Mouse (Mus musculus) frontal cortex, postnatal 10 days (tissue): Measurements from ENCODE around the gene Gm614.
A peak's percentile ranks its signal among the peaks of the same experiment; 100 is the strongest.

Experiments used
- DNase-seq, 2 experiments: peaks; one replicate each; pipeline ENCODE4 v3.0.0; 2022; ENCODE audit warnings: low spot score in 2 of 2, mixed read lengths in 1 of 2

Gm614 gene

GRCm38 (mm10) chrX:101260441-101261325, 3.1 kb downstream of the Gm614 start:
- no peak for DNase-seq

- DNase-seq, result no peak
Measured at GRCm38 (mm10) chrX:101256603-101257002, 7.2 kb downstream of the Gm614 start.

GRCm38 (mm10) chrX:101254740-101255139, 9.1 kb downstream of the Gm614 start:
- no peak for DNase-seq

GRCm38 (mm10) chrX:101253952-101254729, 9.7 kb downstream of the Gm614 start, which contains the start of gene Foxo4:
Gene Foxo4, plus strand, starts transcription at chrX:101254528.
- peak; percentile 77 to 79 for DNase-seq

GRCm38 (mm10) chrX:101245011-101245410, 18.8 kb downstream of the Gm614 start:
- DNase-seq, result no peak

- no peak for DNase-seq
Measured at GRCm38 (mm10) chrX:101222796-101223162, 41.0 kb downstream of the Gm614 start.

GRCm38 (mm10) chrX:101221834-101222795, 41.7 kb downstream of the Gm614 start, which contains the start of gene Snx12:
Gene Snx12, minus strand, starts transcription at chrX:101222563.
- DNase-seq, result peak; percentile 85 to 86
